Mouse (Mus musculus) heart, embryonic 14.5 days (tissue): ENCODE results near the gene Hmox2. TPM values are rescaled to one million over a fixed set of nuclear protein-coding genes. Genes with fewer than 3 reads are reported as not detected.

Experiments used
- polyA plus RNA-seq: library from polyadenylated mRNA; unstranded; fragments of >200 nt; fragmentation: Nextera tagmentation; extraction: Ambion mirVana; gene quantifications from 2 replicates; pipeline ENCODE4 v1.2.1, GENCODE M21; 2014

Gene Hmox2
- polyA plus RNA-seq, 1 experiment from 2014 or later: 103 TPM

Other genes with a start within 250 kb of the Hmox2 start
- 259 and 288 TPM in 2 replicates for gene Srl, start 184.5 kb upstream of the Hmox2 start, polyA plus RNA-seq
- gene Tfap4, start 166.5 kb upstream of the Hmox2 start, polyA plus RNA-seq: 2.5 and 4.1 TPM in 2 replicates
- 17.8 and 21.4 TPM in 2 replicates for gene Glis2, start 131.6 kb upstream of the Hmox2 start, polyA plus RNA-seq
- gene Pam16, start 101.4 kb upstream of the Hmox2 start, polyA plus RNA-seq: 157 and 165 TPM in 2 replicates
- gene Vasn, start 86.4 kb upstream of the Hmox2 start, polyA plus RNA-seq: 11.9 and 12.8 TPM in 2 replicates
- 68.9 and 70.3 TPM in 2 replicates for gene Dnaja3, start 86.4 kb upstream of the Hmox2 start, polyA plus RNA-seq
- 11.9 TPM in 2 replicates for gene Coro7, start 46.6 kb upstream of the Hmox2 start, polyA plus RNA-seq
- gene Nmral1, start 7.0 kb upstream of the Hmox2 start, polyA plus RNA-seq: 28.4 and 36.1 TPM in 2 replicates
- 121 and 135 TPM in 2 replicates for gene Cdip1, start 63.9 kb downstream of the Hmox2 start, polyA plus RNA-seq
- gene 4930562C15Rik, start 109.1 kb downstream of the Hmox2 start, polyA plus RNA-seq: 0.28 and 0.58 TPM in 2 replicates
- gene Ubald1, start 154.0 kb downstream of the Hmox2 start, polyA plus RNA-seq: 24.2 and 25.3 TPM in 2 replicates
- gene Mgrn1, start 159.9 kb downstream of the Hmox2 start, polyA plus RNA-seq: 115 and 120 TPM in 2 replicates
- 126 and 128 TPM in 2 replicates for gene Nudt16l1, start 212.4 kb downstream of the Hmox2 start, polyA plus RNA-seq
- gene Anks3, start 237.8 kb downstream of the Hmox2 start, polyA plus RNA-seq: 26.6 and 32.3 TPM in 2 replicates